Mouse (Mus musculus): ENCODE results near the gene Lrr1.
A peak's percentile ranks its signal among the peaks of the same experiment; 100 is the strongest.
"Not testable (repeated sequence)": the region's sequence is repeated elsewhere in the genome, so short reads cannot be mapped to it uniquely, and the experiment has no call there.

Lrr1 gene

DNA sequence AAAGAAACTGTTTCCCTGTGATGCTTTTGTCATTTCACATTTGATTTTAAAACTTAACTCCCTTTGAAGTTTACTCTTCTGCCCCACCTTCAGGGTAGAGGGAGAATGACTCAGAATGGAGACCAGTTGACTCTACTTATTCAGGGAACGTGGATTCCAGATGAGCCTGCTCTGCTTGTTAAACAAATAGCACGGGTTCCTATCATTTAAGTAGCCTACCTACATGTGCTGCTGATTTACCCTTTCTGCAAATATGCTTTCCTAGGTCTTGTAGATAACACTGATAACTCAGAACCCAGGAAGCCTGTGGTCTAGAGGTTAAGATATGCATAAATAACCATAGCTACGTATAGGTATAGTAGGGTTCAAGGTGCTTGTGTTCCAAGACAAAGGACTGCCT is 3.7 kb upstream of the Lrr1 start:
- DNase-seq (ENCODE audit: low read depth): no peak

DNA sequence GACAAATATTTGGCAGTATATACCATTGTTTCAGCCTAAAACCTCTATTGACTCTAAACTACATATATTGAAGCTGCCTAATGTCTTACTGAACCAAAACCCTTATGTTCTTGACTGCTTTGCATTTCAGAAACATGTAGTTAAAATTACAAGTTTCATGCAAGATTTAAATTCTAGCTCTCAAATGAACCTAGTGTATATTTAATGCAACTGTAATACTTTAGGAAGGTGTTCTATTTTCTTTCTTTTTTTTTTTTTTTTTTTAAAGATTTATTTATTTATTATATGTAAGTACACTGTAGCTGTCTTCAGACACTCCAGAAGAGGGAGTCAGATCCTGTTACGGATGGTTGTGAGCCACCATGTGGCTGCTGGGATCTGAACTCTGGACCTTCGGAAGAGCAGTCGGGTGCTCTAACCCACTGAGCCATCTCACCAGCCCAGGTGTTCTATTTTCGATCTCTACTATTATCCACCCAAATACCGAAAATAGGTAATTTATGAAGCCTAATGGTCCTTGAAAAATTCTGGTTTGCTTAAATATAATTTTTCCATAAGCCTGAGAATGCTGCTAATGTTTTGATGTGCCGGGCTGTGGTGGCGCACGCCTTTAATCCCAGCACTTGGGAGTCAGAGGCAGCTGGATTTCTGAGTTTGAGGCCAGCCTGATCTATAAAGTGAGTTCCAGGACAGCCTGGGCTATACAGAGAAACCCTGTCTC is 1.6 kb upstream of the Lrr1 start:
- DNase-seq (ENCODE audit: low read depth): not testable (repeated sequence)

DNA sequence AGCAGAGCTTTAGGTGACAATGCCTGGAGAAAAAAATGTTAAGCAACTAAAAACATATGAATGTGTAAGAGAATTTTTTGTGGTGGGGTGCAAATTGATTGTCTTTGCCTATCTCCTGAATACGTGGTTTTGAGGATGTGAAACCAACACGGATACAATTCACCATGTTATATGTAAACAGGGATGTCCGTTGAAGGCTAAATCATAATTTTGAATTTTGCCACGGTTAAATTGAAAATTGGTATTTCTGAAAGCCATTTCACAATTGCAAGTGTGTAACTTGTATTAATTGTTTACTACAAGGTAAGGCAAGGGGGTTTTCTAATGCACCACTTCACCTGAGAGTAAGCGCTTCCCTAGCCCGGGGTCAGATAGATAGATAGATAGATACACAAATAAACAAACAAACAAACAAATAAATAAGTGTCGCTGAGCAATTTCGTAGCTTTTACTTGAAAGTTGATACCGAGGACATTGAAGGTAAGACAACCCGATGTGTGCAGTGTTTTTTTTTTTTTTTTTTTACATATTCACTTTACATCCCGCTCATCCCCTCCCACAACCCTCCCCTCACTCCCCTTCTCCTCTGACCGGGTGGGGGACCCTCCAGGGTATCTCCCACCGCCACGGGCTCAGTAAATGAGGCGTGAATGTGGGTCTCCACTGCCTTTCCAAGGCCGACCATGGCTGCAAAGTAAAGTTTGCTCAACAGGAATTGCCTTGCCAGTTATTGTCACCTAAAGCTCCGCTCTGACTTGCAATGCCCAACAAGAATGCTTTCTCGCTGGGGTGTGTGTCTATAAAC is 756 bp upstream of the Lrr1 start:
- DNase-seq (ENCODE audit: low read depth): no peak

DNA sequence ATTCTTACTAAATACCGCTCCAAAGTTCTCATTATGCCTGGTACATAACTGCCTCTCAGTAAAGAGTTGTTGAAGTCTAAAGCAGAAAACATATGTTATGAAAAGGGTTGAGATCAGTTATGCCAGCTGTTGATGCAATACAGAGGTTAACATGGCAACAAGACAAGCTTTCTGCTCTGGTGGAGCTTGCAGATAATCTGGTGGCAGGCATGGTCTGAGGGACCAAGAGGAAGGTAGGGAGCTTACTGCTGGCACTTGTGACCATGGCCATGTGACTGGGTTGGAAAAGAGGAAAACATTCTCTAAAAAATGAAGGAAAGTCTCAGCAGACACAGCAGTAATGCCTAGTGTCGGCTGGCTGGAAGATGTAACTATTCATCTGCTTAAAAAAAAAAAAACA is 2.7 kb downstream of the Lrr1 start:
- DNase-seq (ENCODE audit: low read depth): no peak

DNA sequence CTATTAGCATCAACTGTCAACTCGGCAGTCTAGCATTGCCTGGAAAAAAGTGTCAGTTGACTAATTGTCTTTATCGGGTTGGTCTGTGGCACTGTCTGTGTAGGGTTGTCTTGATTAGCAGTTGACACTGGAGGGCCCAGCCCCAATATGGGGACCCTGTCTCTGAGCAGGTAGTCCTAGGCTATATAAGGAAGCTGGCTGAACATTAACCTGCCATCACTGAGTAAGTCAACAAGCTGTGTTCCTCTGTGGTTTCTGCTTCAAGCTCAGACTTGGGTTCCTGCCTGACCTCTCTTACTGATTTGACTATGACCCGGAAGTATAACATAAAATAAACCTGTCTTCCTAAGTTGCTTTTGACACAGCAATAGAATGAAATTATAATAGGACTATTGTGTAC is 7.4 kb downstream of the Lrr1 start:
- DNase-seq (ENCODE audit: low read depth): no peak

DNA sequence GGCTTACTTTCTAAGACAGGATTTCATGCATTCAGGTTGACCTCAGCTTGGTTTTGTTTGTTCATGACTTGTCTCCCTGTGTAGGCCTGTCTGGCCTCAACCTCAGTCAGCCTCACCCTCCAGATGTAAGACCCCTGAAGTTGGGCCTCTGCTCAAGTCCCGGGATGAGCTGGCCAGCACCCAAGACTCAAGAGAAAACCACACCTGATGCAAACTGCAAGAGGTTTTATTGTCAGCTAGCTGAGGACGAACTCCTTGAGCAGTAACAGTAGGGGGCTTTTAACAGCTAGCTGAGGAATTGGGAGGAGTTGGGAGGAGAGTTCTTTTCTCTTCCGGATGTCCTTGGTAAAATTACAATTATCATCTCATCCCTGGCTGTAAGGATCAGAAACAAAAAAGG is 8.9 kb downstream of the Lrr1 start:
- DNase-seq (ENCODE audit: low read depth): no peak

DNA sequence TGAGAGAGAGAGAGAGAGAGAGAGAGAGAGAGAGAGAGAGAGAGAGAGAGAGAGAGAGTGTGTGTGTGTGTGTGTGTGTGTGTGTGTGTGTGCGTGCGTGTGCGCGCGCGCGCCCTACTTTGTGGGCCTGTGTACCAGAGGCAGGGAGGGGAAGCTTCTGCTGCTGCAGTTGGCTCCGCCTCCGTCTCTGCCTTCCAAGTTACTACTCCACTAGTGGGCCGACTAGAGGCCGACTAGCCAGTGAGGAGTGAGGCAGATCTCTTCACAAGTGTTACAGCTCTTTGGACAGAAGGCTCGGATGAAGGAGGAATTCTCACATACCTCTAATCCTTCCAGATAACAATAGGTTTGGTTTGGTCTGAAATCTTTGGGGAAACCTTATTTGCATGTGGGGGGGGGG is 10.8 kb downstream of the Lrr1 start:
- DNase-seq (ENCODE audit: low read depth): no peak

DNA sequence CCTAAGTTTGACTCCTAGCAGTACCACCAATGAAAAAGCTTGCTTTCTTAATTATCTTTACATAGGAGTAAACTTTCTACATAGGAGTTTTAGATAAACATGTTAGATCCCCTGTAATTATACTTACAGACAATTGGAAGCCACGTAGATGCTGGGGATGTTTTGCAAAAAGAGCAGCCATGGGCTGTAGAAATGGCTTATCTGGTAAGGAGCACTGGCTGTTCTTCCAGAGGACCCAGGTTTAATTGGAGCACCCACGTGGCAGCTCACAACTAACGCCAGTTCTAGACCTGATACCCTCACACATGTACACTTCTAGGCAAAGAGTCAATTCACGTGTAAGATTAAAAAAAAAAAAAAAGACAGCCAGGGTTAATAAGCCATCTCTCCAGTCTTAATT is 13.2 kb downstream of the Lrr1 start:
- no peak for DNase-seq (ENCODE audit: low read depth)

DNA sequence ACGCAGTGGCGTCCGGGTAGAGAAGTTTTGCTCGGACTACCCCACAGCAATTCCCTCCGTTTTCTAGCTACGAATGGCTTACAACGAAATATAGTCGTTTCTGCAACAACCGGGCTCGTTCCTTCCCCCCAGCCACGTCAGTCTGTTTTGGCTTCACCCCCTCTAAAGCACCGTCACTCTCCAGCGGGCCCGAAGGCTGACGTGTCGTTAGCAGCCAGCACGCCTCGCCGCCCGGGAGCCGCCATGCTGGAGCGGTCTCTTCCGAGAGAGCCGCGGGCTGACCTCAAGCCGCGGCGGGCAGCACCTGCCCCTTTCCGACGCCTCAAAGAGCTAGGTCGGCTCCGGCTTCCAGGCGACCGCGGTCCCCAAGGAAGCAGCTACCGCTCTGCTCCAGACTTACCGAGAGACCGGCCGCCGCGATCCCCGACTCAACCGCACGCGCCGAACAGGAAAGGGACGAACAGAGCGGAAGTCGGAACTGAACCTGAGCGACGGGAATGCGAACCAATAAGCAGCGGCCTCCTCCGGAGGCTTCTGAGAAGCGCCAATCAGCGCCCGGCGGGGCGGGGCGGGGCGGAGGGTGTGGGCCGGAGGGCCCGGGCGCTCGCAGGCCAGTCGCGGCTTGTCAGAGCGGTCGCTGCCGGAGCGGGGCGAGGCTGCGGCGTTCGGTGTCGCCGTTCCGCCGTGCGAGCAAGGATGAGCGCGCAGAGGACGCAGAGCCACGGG is 15.1 kb downstream of the Lrr1 start, which contains the start of the genes Rpl36al and Mgat2:
Gene Rpl36al, minus strand, starts transcription at position 501 of the 726 bp plus-strand sequence.
Gene Mgat2, plus strand, starts transcription at position 575 of the 726 bp plus-strand sequence.
- peak; percentile 94 for DNase-seq (ENCODE audit: low read depth)

DNA sequence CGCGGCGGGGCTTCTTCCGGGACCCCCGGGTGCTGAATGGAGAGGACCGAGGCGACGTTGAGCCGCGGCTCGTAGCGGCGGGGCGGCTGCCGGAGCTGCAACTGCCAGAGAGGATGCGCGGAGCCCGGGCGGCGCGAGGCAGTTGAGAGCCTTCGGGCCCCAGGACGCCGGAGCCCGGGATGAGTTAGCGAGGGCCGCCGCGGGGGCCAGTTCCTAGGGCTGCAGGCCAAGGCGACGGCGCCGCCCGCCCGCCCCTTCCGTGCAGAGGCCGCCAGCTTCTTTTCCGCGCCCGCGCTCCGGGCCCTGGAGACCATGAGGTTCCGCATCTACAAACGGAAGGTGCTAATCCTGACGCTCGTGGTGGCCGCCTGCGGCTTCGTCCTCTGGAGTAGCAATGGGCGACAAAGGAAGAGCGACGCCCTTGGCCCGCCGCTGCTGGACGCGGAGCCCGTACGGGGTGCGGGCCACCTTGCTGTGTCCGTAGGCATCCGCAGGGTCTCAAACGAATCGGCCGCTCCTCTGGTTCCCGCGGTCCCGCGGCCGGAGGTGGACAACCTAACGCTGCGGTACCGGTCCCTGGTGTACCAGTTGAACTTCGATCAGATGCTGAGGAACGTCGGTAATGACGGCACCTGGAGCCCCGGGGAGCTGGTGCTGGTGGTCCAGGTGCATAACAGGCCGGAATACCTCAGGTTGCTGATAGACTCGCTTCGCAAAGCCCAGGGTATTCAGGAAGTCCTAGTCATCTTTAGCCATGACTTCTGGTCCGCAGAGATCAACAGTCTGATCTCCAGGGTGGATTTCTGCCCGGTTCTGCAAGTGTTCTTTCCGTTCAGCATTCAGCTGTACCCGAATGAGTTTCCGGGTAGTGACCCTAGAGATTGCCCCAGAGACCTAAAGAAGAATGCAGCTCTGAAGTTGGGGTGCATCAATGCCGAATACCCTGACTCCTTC is 16.0 kb downstream of the Lrr1 start:
- no peak for DNase-seq (ENCODE audit: low read depth)

DNA sequence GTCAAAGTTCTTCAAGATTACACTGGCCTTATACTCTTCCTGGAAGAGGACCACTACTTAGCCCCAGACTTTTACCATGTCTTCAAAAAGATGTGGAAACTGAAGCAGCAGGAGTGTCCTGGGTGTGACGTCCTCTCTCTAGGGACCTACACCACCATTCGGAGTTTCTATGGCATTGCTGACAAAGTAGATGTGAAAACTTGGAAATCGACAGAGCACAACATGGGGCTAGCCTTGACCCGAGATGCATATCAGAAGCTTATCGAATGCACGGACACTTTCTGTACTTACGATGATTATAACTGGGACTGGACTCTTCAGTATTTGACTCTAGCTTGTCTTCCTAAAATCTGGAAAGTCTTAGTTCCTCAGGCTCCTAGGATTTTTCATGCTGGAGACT is 16.8 kb downstream of the Lrr1 start:
- DNase-seq (ENCODE audit: low read depth): no peak

DNA sequence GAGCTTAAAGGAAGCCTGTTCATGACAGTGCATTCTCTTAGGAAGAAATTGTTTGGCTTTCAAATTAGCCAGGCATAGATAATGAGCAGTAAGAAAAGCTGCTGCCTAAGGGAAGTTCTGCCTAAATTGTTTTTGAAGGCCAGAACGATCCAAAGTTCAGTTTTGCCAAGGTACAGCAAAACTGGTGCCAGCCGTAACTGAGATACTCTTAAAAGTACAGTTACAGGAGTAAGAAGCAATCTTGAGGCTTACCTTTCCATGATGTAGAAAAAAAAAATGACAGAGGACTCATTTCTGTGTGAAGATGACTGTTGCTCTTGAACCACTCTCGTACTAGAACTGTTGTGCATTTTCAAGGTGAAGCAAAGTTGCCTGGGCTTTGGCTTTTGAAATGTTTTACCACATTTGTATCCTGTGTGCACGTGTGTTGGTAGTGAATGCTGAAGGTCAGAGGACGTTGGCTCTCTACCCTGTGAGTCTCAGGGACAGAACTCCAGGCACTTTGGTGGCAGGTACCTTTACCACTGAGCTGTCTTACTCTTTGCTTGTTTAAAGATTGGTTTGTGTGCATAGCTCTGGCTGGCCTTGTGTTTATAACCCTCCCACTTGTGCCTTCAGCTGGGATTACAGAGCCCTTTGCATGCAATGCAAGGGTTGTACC is 18.3 kb downstream of the Lrr1 start:
- no peak for DNase-seq (ENCODE audit: low read depth)

DNA sequence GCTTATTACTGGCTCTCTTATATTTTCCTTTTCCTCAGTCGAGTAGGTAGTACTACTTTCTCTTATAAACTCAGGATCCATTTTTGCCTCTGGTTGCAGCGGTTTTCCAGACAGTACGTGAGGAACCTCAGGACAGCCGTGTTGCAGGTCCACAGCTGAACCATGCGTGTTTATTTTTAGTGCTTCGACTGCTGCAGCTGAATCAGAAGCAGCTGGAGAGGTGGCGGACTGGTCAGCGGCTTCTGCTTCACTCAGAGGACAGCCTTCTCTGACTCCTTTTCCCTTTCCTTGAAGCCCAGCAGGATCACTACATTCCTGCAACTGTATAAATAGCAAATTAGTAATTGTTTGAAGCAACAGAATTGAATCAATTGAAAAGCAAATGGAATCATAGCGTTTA is 21.5 kb downstream of the Lrr1 start:
- no peak for DNase-seq (ENCODE audit: low read depth)

DNA sequence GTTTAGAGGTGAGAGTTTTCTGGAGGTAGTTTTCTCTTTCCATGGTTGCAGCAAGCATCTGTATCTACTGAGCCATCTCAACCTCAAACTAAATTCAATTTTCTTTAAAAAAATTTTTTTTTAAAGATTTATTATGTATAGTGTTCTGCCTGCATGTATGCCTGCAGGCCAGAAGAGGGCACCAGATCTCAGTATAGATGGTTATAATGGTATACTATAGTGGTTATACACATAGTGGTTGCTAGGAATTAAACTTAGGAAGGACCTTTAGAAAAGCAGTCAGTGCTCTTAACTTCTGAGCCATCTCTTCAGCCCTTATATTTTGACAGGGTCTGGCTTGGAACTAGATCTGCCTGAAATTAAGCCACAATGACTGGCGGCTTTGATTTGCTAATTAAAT is 21.9 kb downstream of the Lrr1 start:
- no peak for DNase-seq (ENCODE audit: low read depth)

DNA sequence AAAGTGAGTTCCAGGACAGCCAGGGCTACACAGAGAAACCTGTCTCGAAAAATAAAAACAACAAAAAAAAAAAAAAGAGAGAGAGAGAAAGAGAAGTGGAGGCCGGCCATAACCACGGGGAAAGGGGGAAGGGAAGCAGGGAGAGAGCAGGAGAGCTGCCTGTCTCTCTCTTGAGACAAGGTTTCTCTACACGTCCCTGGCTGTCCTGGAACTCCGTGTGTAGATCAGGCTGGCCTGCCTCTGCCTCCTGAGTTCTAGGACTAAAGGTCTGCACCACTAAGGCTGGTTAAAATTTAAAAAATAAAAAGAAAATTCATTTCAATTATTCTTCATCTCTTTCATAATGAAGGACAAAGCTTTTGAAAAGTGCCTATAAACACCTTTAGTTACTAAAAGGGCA is 22.8 kb downstream of the Lrr1 start:
- no peak for DNase-seq (ENCODE audit: low read depth)

DNA sequence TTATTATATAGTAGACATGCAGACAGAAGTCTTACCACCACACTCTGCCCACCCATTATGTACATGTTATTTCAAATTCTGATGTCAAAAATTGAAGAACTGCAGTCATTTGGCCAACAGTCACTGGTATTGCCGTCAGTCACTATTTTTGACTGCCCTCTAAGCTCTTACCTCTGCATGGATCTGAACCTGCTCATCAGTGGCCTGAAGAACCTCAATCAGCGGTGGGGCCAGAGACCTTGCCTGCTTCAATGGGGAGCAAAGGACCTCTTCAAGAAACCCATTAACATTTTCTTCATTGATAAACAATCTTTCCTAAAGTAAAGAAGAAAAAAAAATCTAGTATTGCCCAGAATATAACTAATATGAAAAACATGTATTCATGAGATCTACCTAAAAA is 24.0 kb downstream of the Lrr1 start:
- no peak for DNase-seq (ENCODE audit: low read depth)

DNA sequence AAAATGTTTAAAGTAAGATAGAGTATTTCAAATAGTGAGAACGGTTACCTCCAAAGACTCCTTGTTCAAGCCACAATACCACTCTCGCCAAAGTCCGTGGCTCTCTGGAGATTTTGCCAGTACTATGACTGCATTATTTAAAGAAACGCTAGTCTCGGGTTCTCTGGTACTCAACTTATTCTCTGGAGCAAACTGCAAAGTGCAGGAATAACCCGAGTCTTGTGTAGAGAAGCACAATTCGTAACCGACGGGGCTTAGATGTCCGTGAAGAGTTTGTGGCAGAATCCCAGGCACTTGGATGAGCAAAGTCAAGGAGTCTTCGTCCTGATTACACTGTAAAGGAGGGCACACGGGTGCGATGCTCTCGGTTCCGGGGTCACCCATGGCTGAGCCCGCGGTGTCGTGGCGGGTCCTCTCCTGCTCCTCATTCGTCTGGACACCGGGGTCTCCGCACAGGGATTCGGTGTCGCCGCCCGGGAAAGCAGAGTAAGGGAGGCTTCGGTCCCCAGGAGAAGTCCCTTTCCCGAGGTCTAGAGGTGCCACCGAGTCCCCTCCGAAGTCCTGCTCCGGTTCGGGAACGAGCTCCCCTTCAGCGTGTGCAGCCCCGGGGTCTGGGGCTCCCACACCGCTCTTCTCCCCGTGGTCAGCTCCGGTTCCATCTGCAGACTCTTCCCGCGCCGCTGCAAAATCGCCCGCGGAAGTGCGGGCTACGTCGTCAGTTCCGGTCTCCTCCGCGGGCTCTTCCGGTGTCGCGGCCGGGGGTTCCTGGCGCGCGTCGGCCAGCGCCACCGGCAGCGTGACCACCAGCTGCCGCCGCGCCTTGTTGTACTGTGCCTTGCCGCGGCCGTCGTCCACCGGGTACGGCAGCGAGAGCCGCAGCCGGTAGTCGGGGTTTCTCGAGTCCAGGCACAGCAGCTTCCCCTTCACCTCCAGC is 28.1 kb downstream of the Lrr1 start, which contains the start of gene Gm49383:
Gene Gm49383, minus strand, starts transcription at position 661 of the 934 bp plus-strand sequence.
- peak; percentile 64 for DNase-seq (ENCODE audit: low read depth)

DNA sequence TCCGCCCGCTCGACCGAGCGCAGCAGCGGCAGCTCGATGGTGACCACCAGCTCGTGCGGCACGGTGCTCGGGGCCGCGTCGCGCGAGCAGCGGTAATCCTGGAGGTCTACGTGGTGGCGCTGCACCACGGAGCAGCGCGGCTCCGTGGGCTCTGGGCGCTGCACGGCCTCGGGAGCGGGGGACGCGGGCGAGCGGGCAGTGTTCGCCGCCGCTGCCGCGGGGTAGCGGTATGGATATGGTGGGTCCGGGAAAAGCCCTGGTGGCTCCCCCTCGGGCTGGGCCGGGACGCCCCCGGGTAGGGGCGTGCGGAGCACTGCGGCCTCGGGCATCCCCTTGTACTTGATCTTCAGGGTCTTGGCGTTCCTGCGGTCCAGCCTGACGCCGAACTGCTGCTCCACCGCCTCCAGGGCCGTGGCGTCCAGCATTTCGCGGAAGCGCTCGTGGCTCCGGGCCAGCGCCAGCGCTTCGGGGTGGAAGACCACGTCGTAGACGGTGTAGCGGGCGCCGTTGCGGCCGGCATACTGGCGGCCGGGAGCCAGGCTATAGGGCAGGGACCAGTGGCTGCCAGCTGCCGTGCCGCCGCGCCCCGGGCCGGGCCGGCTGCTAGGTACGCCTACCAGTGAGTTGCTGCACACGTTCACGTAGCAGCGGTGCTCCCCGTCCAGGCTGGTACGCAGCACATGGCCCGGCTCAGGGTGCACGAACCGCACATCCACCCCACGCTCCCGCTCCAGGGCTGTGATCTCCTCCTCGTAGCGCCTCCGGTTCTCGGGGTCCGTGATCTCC is 29.0 kb downstream of the Lrr1 start:
- DNase-seq (ENCODE audit: low read depth): no peak

DNA sequence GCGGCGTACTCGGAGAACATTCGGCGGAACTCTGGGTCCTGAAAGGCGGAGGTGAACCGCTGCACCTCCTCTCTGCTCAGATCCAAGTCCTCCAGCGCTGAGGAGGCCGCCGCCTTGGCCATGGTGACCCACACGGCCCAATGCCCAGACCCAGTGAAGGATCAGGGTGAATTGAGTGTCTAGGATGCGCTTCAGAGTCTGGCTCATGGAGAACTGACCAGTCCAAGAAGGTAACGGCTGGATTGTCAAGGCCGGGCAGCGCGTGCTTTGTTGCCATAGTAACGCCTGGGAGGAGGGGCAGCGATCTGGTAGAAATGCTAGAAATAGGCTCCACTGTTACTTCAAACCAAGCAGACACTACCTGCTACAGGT is 29.5 kb downstream of the Lrr1 start, which contains the start of gene Dnaaf2:
Gene Dnaaf2, minus strand, starts transcription at position 266 of the 372 bp plus-strand sequence.
- DNase-seq (ENCODE audit: low read depth): no peak
